Mouse (Mus musculus) skeletal muscle tissue, postnatal 0 days (tissue): ENCODE results near the gene Tmc8. TPM values are rescaled to one million over a fixed set of nuclear protein-coding genes. Genes with fewer than 3 reads are reported as not detected.

Experiments used
- polyA plus RNA-seq: library from polyadenylated mRNA; unstranded; fragments of >200 nt; fragmentation: Nextera tagmentation; extraction: Ambion mirVana; gene quantifications from 2 replicates; pipeline ENCODE4 v1.2.1, GENCODE M21; 2015

The Tmc8 gene
- polyA plus RNA-seq = 0.63 and 0.85 TPM in 2 replicates

GRCm38 (mm10) chr11:117781993-117782704 lies at the start of gene Tmc8, which contains the start of gene Tmc6:
Gene Tmc8, plus strand, starts transcription at chr11:117782076.
Gene Tmc6, minus strand, starts transcription at chr11:117782198.

GRCm38 (mm10) chr11:117797511-117798159 lies 15.8 kb downstream of the Tmc8 start, which contains the start of gene 6030468B19Rik:
Gene 6030468B19Rik, plus strand, starts transcription at chr11:117797660.

GRCm38 (mm10) chr11:117809407-117810311 lies 27.8 kb downstream of the Tmc8 start, which contains the start of the genes Gm20708 and Syngr2:
Gene Gm20708, plus strand, starts transcription at chr11:117809668.
Gene Syngr2, plus strand, starts transcription at chr11:117809668.

GRCm38 (mm10) chr11:117825333-117826101 lies 43.6 kb downstream of the Tmc8 start, which contains the start of the genes Afmid and Tk1:
Gene Afmid, plus strand, starts transcription at chr11:117825924.
Gene Tk1, minus strand, starts transcription at chr11:117826092.

Other genes with a start within 250 kb of the Tmc8 start
- 7.4 and 8.2 TPM in 2 replicates for gene Tnrc6c, start 127.8 kb upstream of the Tmc8 start, polyA plus RNA-seq
- gene Tmc6, start 122 bp downstream of the Tmc8 start, polyA plus RNA-seq = 10.6 and 11.1 TPM in 2 replicates
- gene 6030468B19Rik, start 15.6 kb downstream of the Tmc8 start, polyA plus RNA-seq = 0.12 TPM in 1 of 2 replicates, not detected in the other
- 0.38 and 1.5 TPM in 2 replicates for gene Gm20708, start 27.6 kb downstream of the Tmc8 start, polyA plus RNA-seq
- 117 and 118 TPM in 2 replicates for gene Syngr2, start 27.6 kb downstream of the Tmc8 start, polyA plus RNA-seq
- 9.3 and 9.4 TPM in 2 replicates for gene Afmid, start 43.8 kb downstream of the Tmc8 start, polyA plus RNA-seq
- 32.0 and 40.5 TPM in 2 replicates for gene Tk1, start 44.0 kb downstream of the Tmc8 start, polyA plus RNA-seq
- gene Birc5, start 67.2 kb downstream of the Tmc8 start, polyA plus RNA-seq = 59.5 and 67.7 TPM in 2 replicates
- gene Tmem235, start 78.7 kb downstream of the Tmc8 start, polyA plus RNA-seq = not detected in 2 replicates
- gene Tha1, start 91.4 kb downstream of the Tmc8 start, polyA plus RNA-seq = 4.6 and 7.0 TPM in 2 replicates
- gene Socs3, start 188.0 kb downstream of the Tmc8 start, polyA plus RNA-seq = 8.6 and 13.0 TPM in 2 replicates
- 14.5 and 17.5 TPM in 2 replicates for gene Pgs1, start 204.2 kb downstream of the Tmc8 start, polyA plus RNA-seq